Mouse (Mus musculus): ENCODE measurements around the gene Hip1r.
"Not testable (repeated sequence)": the region's sequence is repeated elsewhere in the genome, so short reads cannot be mapped to it uniquely, and the experiment has no call there.

Hip1r gene

GRCm38 (mm10) chr5:124034471-124034870 lies 61.0 kb downstream of the Hip1r start:
- in situ Hi-C loops (cut with MboI, MseI) = loop anchor here (5.0 kb wide), 1 partner anchor 48 kb away; no protein-coding TSS in a partner anchor

- in situ Hi-C loops (cut with MboI, MseI) = no loop called here
Observed at GRCm38 (mm10) chr5:124035406-124035805, 62.0 kb downstream of the Hip1r start.

GRCm38 (mm10) chr5:124035806-124036205 lies 62.4 kb downstream of the Hip1r start:
- in situ Hi-C loops (cut with MboI, MseI) = no loop called here

GRCm38 (mm10) chr5:124036341-124036740 lies 62.9 kb downstream of the Hip1r start:
- in situ Hi-C loops (cut with MboI, MseI) = no loop called here

GRCm38 (mm10) chr5:124036836-124037235 lies 63.4 kb downstream of the Hip1r start:
- in situ Hi-C loops (cut with MboI, MseI) = no loop called here

- in situ Hi-C loops (cut with MboI, MseI) = no loop called here
Observed at GRCm38 (mm10) chr5:124039602-124040001, 66.2 kb downstream of the Hip1r start.

- in situ Hi-C loops (cut with MboI, MseI) = no loop called here
Observed at GRCm38 (mm10) chr5:124041097-124041496, 67.7 kb downstream of the Hip1r start.

GRCm38 (mm10) chr5:124043212-124043978 lies 70.0 kb downstream of the Hip1r start:
- in situ Hi-C loops (cut with MboI, MseI) = no loop called here

GRCm38 (mm10) chr5:124043999-124044398 lies 70.6 kb downstream of the Hip1r start:
- in situ Hi-C loops (cut with MboI, MseI) = no loop called here

GRCm38 (mm10) chr5:124045453-124046010 lies 72.1 kb downstream of the Hip1r start:
- in situ Hi-C loops (cut with MboI, MseI) = no loop called here

GRCm38 (mm10) chr5:124046741-124047401 lies 73.4 kb downstream of the Hip1r start:
- in situ Hi-C loops (cut with MboI, MseI) = no loop called here

GRCm38 (mm10) chr5:124049249-124050045 lies 76.0 kb downstream of the Hip1r start:
- in situ Hi-C loops (cut with MboI, MseI) = no loop called here

- in situ Hi-C loops (cut with MboI, MseI) = no loop called here
Observed at GRCm38 (mm10) chr5:124050095-124051050, 76.9 kb downstream of the Hip1r start.

GRCm38 (mm10) chr5:124051899-124052491 lies 78.6 kb downstream of the Hip1r start:
- in situ Hi-C loops (cut with MboI, MseI) = no loop called here

- in situ Hi-C loops (cut with MboI, MseI) = not testable (repeated sequence)
Observed at GRCm38 (mm10) chr5:124052641-124053040, 79.2 kb downstream of the Hip1r start.

All from regulatory T cell (primary cell).